Mouse (Mus musculus) G1E (cell line): ENCODE data around the gene C87436. TPM values are rescaled to one million over a fixed set of nuclear protein-coding genes. Genes with fewer than 3 reads are reported as not detected.

ENCODE experiments used
- ATAC-seq: 2 replicates; pipeline ENCODE4 v1.8.0; 2016; ENCODE audit warnings: mild to moderate bottlenecking; ENCODE audit not compliant: insufficient number of reproducible peaks, poor library complexity, low FRiP score, severe bottlenecking; ENCODE audit errors: extremely low read depth
- DNase-seq: peaks from one replicate; pipeline ENCODE4 v3.0.0; 2012; ENCODE audit warnings: low spot score
- H3K27me3 ChIP-seq: 2 replicates; pipeline ENCODE4 v1.6.1; 2012; ENCODE audit warnings: mild to moderate bottlenecking, low read length, inconsistent platforms; ENCODE audit not compliant: insufficient read depth
- H3K36me3 ChIP-seq: replicated peaks from 2 replicates; pipeline ENCODE3; 2012; ENCODE audit warnings: mild to moderate bottlenecking, inconsistent platforms
- H3K4me1 ChIP-seq: 2 replicates; pipeline ENCODE4 v1.6.1; 2012; ENCODE audit warnings: low read depth, low read length, inconsistent platforms, mixed read lengths; ENCODE audit not compliant: insufficient read depth
- H3K4me3 ChIP-seq: 2 replicates; pipeline ENCODE4 v1.5.1; 2012; ENCODE audit warnings: low read depth, mild to moderate bottlenecking, inconsistent platforms, low read length, moderate library complexity, mixed read lengths
- H3K9me3 ChIP-seq: replicated peaks from 2 replicates; pipeline ENCODE4 v1.6.1; 2012; ENCODE audit warnings: inconsistent platforms
- CTCF ChIP-seq: IDR thresholded peaks from 2 replicates; pipeline ENCODE4 v1.5.1; 2012; ENCODE audit warnings: low read depth, low read length, inconsistent platforms, mixed read lengths
- GATA1 ChIP-seq: IDR thresholded peaks from 2 replicates; pipeline ENCODE4 v1.6.1; 2012; ENCODE audit warnings: borderline replicate concordance, low read length, inconsistent platforms, mixed read lengths
- GATA2 ChIP-seq: IDR thresholded peaks from 2 replicates; pipeline ENCODE4 v1.6.1; 2012; ENCODE audit warnings: low read depth, low read length, inconsistent platforms, borderline replicate concordance
- POLR2AphosphoS5 ChIP-seq: IDR thresholded peaks from 2 replicates; pipeline ENCODE4 v1.6.1; 2012; ENCODE audit warnings: low read depth, low read length, inconsistent platforms; ENCODE audit not compliant: insufficient replicate concordance
- TAL1 ChIP-seq: conservative IDR thresholded peaks from 2 replicates; pipeline ENCODE4 v1.6.1; 2012; ENCODE audit warnings: low read depth, low read length, inconsistent platforms, mixed read lengths
- polyA plus RNA-seq: library from polyadenylated mRNA; stranded (reverse); fragments of >175 nt; gene quantifications from 2 replicates; pipeline ENCODE4 v1.2.3, GENCODE M21; 2012
- total RNA-seq, 2 experiments: library from RNA; stranded (forward) in 1 of 2; stranded (reverse) in 1 of 2; fragments of 200-1000 nt in 1 of 2; fragments of >200 nt in 1 of 2; fragmentation: Nextera tagmentation in 1 of 2; gene quantifications; 2 replicates each; pipeline ENCODE4 v1.2.3; 2014 to 2017

Gene C87436
- total and polyA plus RNA-seq, 3 experiments = 7.0 to 33.0 (median 23.2) TPM

- Histone ChIP-seq H3K27me3 (no peaks in the 10 kb centered on the region), H3K36me3 (peaks cover 83% of the 10 kb centered on the region), H3K4me1 (no peaks in the 10 kb centered on the region), H3K9me3 (no peaks in the 10 kb centered on the region), H3K4me3 (no peak overlapping the region)
- no peak for DNase-seq
- no peak for ATAC-seq
- TF ChIP-seq GATA1 = no peak
Measured at GRCm38 (mm10) chr6:86419239-86419638, 18.9 kb upstream of the C87436 start.

- no peaks in the 10 kb centered on the region for H3K9me3 ChIP-seq
- H3K27me3 ChIP-seq = no peaks in the 10 kb centered on the region
- no peak for TF ChIP-seq CTCF
- TF ChIP-seq POLR2AphosphoS5 = no peak
- no peak for TF ChIP-seq GATA2
- no peak for TF ChIP-seq GATA1
- TF ChIP-seq TAL1 = no peak
- DNase-seq (no peak), ATAC-seq (no peak)
- no peak overlapping the region for H3K4me3 ChIP-seq
- peaks cover 84% of the 10 kb centered on the region for H3K36me3 ChIP-seq
- H3K4me1 ChIP-seq = no peaks in the 10 kb centered on the region
Measured at GRCm38 (mm10) chr6:86420491-86420890, 17.7 kb upstream of the C87436 start.

GRCm38 (mm10) chr6:86426358-86426757 is 11.8 kb upstream of the C87436 start, which contains the start of gene Gm44790:
Gene Gm44790 (plus strand): TSS chr6:86426658.
- ATAC-seq (no peak), DNase-seq (no peak)
- TF ChIP-seq POLR2AphosphoS5 (no peak), CTCF (no peak), TAL1 (no peak), GATA1 (no peak), GATA2 (no peak)
- Histone ChIP-seq H3K4me3 (no peak within 1 kb of the TSS), H3K27me3 (no peaks in the 10 kb centered on the region), H3K36me3 (peaks cover 80% of the 10 kb centered on the region), H3K9me3 (no peaks in the 10 kb centered on the region), H3K4me1 (no peaks in the 10 kb centered on the region)

DNA sequence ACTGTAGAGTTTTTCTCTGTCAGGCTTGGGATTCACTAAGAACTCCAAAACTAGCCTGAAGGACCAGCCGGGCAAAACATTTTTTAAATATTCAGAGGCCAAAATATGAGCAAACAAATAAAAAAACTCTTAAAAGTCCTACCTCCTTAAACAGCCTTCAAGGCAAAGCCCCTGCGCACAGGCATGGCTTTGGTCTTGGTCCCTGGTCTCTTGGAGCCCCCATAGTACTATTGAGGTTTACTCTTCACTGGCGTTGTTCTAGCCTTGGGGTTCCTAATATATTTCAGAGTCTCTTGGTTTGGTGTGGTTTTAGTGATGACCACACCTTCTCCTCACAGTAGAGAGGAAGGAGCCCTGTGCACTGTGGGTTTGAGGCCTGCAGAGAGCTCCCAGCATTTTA is 6.6 kb upstream of the C87436 start:
- H3K4me1 ChIP-seq = no peaks in the 10 kb centered on the region
- H3K9me3 ChIP-seq = no peaks in the 10 kb centered on the region
- no peak for TF ChIP-seq CTCF
- H3K36me3 ChIP-seq = peaks cover 84% of the 10 kb centered on the region
- ATAC-seq = no peak
- no peak overlapping the region for H3K4me3 ChIP-seq
- DNase-seq = no peak
- H3K27me3 ChIP-seq = no peaks in the 10 kb centered on the region

DNA sequence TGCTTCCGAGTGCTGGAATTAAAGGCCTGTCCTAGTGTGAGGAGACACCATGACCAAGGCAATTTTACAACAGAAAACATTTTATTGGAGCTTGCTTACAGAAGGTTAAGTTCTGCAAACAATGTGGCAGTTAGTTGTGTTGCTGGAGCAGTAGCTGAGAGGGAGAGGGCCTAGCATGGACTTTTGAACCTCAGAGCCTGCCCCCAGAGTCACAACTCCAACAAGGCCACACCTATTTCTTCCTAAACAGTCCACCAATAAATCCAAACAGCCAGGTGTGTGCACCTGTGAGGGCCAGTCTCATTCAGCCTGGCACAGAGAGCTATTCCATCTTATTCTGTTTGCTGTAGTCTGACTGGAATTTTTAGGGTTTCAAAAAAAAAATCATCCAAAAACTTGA is 4.5 kb upstream of the C87436 start:
- TF ChIP-seq TAL1 = no peak
- no peak for TF ChIP-seq CTCF
- TF ChIP-seq GATA1 = no peak
- no peak for TF ChIP-seq GATA2
- TF ChIP-seq POLR2AphosphoS5 = no peak
- DNase-seq = no peak
- no peak overlapping the region for H3K4me3 ChIP-seq
- ATAC-seq = no peak
- no peaks in the 10 kb centered on the region for H3K9me3 ChIP-seq
- peaks cover 66% of the 10 kb centered on the region for H3K36me3 ChIP-seq
- no peaks in the 10 kb centered on the region for H3K27me3 ChIP-seq
- peaks cover 8% of the 10 kb centered on the region for H3K4me1 ChIP-seq

DNA sequence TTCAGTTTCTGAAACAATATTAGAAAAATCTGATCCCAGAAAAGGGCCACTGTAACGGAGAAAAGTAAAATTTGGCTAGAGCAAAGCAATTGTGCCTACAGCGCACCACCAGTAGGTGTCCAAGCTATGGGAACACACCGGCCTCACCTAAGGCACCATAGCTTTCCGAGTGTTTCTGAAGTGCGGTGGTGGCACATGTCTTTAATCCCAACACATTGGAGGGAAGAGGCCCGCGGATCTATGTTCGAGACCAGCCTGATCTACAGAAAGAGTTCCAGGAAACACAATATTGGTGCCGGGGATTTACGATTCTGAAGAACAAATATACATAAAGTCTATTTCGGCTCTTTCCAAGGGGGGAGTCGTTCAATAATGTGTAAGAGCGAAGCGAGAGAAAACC is 463 bp upstream of the C87436 start:
- H3K36me3 ChIP-seq = peaks cover 64% of the 10 kb centered on the region
- peak overlapping the region; percentile 83 for H3K4me3 ChIP-seq
- ATAC-seq = no peak
- DNase-seq = peak; percentile 32
- no peaks in the 10 kb centered on the region for H3K9me3 ChIP-seq
- TF ChIP-seq GATA1 = no peak
- no peak for TF ChIP-seq TAL1
- TF ChIP-seq CTCF = no peak; the same call in 1 of the 2 replicates
- no peaks in the 10 kb centered on the region for H3K27me3 ChIP-seq
- H3K4me1 ChIP-seq = peaks cover 16% of the 10 kb centered on the region

- Histone ChIP-seq H3K27me3 (no peaks in the 10 kb centered on the region), H3K9me3 (peaks cover 4% of the 10 kb centered on the region), H3K36me3 (peaks cover 65% of the 10 kb centered on the region), H3K4me1 (peaks cover 16% of the 10 kb centered on the region), H3K4me3 (peak overlapping the region; percentile 83)
- ATAC-seq (no peak), DNase-seq (peak; percentile 18)
- TF ChIP-seq GATA1 (no peak), TAL1 (no peak), CTCF (no peak), POLR2AphosphoS5 (no peak), GATA2 (no peak)
Measured at GRCm38 (mm10) chr6:86439119-86439496, 934 bp downstream of the C87436 start.
